26 mouse cellular contexts compared by ENCODE assay signal in the genomic region with DNA sequence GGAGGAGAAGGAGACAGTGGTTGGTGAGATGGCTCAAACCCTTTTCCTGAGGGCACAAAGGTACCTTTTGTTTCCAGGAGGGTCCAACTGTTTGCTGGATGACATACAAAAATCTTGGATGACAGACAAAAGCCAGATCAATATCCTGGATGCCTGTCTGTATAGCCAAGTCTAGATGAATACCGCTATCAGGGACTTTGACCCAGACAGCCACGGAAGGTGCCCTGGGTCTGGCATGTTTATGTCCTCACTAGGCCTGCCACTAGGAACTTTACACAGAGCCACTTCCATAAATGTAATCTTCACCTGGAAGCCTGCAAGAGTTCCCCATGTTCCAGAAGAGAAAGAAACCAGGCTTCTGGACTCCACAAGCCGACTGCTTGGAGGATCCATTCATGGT.
DNase-seq lines count a peak whose midpoint lies in the region; ATAC-seq and TF ChIP-seq lines count a peak whose summit lies in the region.
"Had no signal": no experiment of that assay in that cellular context is flagged by ENCODE, and none has a peak within 500 bp of the region (broad histone marks: within the 10 kb centered on the region; RNA-seq: fewer than 3 reads in every experiment).

No protein-coding gene starts in this region.

- H3K9me3 ChIP-seq in kidney, embryonic 15.5 days (replicated peaks) = no peaks in the 10 kb centered on the region
- H3K9me3 ChIP-seq in liver, postnatal 0 days (ENCODE audit: low read length) = no peaks in the 10 kb centered on the region
- H3K9me3 ChIP-seq in liver, embryonic 11.5 days (ENCODE audit: control insufficient read depth, low read length) = no peaks in the 10 kb centered on the region
- H3K9me3 ChIP-seq: embryonic facial prominence, embryonic 12.5 days; embryonic facial prominence, embryonic 15.5 days; forebrain, embryonic 12.5 days; G1E; heart, embryonic 10.5 days; heart, embryonic 13.5 days had no signal

- no peaks in the 10 kb centered on the region; the same call in 1 of the 2 replicates for H3K27me3 ChIP-seq in kidney, embryonic 15.5 days
- peaks cover 6% of the 10 kb centered on the region; the same call in 1 of the 2 replicates for H3K27me3 ChIP-seq in liver, postnatal 0 days (ENCODE audit: insufficient read depth, low read length)
- peaks cover 9% of the 10 kb centered on the region; the same call in 1 of the 2 replicates for H3K27me3 ChIP-seq in liver, embryonic 11.5 days (replicated peaks; ENCODE audit: control insufficient read depth, insufficient read depth, low read length)
- H3K27me3 ChIP-seq: CH12.LX; embryonic facial prominence, embryonic 12.5 days; embryonic facial prominence, embryonic 15.5 days; heart, embryonic 13.5 days; Patski had no signal

- no peak for ATAC-seq in kidney, embryonic 15.5 days (replicated peaks; ENCODE audit: low FRiP score)
- ATAC-seq in liver, postnatal 0 days = peak; percentile 76
- no peak for ATAC-seq in liver, embryonic 11.5 days (replicated peaks; ENCODE audit: low FRiP score)
- ATAC-seq: forebrain, embryonic 16.5 days; hindbrain, postnatal 0 days; Patski had no signal

- intact Hi-C loops in gastrocnemius, adult 2 months (cut with DNase I) = no loop called here

- H3K4me3 ChIP-seq in gastrocnemius, adult 2 months = no peak overlapping the region
- no peak overlapping the region for H3K4me3 ChIP-seq in kidney, embryonic 15.5 days (replicated peaks)
- H3K4me3 ChIP-seq in liver, postnatal 0 days (ENCODE audit: low read depth, low read length) = no peak overlapping the region
- H3K4me3 ChIP-seq in liver, embryonic 11.5 days (ENCODE audit: low read depth, low read length) = no peak overlapping the region
- H3K4me3 ChIP-seq: embryonic facial prominence, embryonic 12.5 days; embryonic facial prominence, embryonic 15.5 days; forebrain, embryonic 12.5 days; heart, adult 2 months had no signal

- H3K27ac ChIP-seq in gastrocnemius, adult 2 months = peak overlapping the region; percentile 78; the same call in 1 of the 2 replicates
- peak overlapping the region; percentile 79 for H3K27ac ChIP-seq in kidney, embryonic 15.5 days
- H3K27ac ChIP-seq in liver, postnatal 0 days (ENCODE audit: low read depth) = no peak overlapping the region
- no peak overlapping the region for H3K27ac ChIP-seq in liver, embryonic 11.5 days (ENCODE audit: low read depth, low read length)
- H3K27ac ChIP-seq: embryonic facial prominence, embryonic 15.5 days; forebrain, embryonic 12.5 days; heart, adult 2 months; heart, embryonic 13.5 days; hindbrain, embryonic 14.5 days; hindbrain, postnatal 0 days had no signal

- no peak for TF ChIP-seq EP300 in liver, postnatal 0 days (IDR thresholded peaks at IDR 0.05; ENCODE audit: low read depth)

- H3K36me3 ChIP-seq in kidney, embryonic 15.5 days = no peaks in the 10 kb centered on the region
- no peaks in the 10 kb centered on the region for H3K36me3 ChIP-seq in liver, postnatal 0 days (replicated peaks; ENCODE audit: insufficient read depth, low read length)
- no peaks in the 10 kb centered on the region for H3K36me3 ChIP-seq in liver, embryonic 11.5 days (ENCODE audit: control insufficient read depth, insufficient read depth, low read length)
- H3K36me3 ChIP-seq: embryonic facial prominence, embryonic 15.5 days; G1E; heart, embryonic 10.5 days had no signal

- no peak overlapping the region for H3K9ac ChIP-seq in kidney, embryonic 15.5 days
- no peak overlapping the region for H3K9ac ChIP-seq in liver, postnatal 0 days (replicated peaks)
- no peak overlapping the region for H3K9ac ChIP-seq in liver, embryonic 11.5 days (ENCODE audit: low read depth, low read length)
- H3K9ac ChIP-seq: embryonic facial prominence, embryonic 12.5 days; embryonic facial prominence, embryonic 15.5 days; forebrain, embryonic 12.5 days; hindbrain, embryonic 14.5 days had no signal

- no peak for DNase-seq in gastrocnemius, adult 2 months
- no peak for DNase-seq in gastrocnemius, adult 8-10 months (ENCODE audit: low spot score in 2 of 2)
- DNase-seq in kidney, postnatal 14 days = no peak
- DNase-seq in liver, postnatal 0 days = peak; percentile 25
- no peak for DNase-seq in liver, embryonic 11.5 days (ENCODE audit: low spot score)
- no peak for DNase-seq in lung, adult 18-20 months
- DNase-seq: adrenal gland, postnatal 10 days; adrenal gland, postnatal 36 days; B cell, adult 2 months; cerebellum, adult 18-20 months; cerebellum, adult 9-10 months; cerebellum, postnatal 14 days; gastrocnemius, postnatal 25 days; heart, adult 2 months had no signal

- WGBS in kidney, embryonic 15.5 days = 67% methylated on average over 3 of the region's 3 CpGs
- 67% methylated on average over 3 of the region's 3 CpGs for WGBS in liver, postnatal 0 days (ENCODE audit: insufficient replicate concordance)
- 73% methylated on average over 3 of the region's 3 CpGs for WGBS in liver, embryonic 11.5 days

- no peak for TF ChIP-seq CTCF in gastrocnemius, adult 2 months (IDR thresholded peaks at IDR 0.05)
- no peak for TF ChIP-seq CTCF in liver, postnatal 0 days (IDR thresholded peaks at IDR 0.05; ENCODE audit: low read depth)

- no peak overlapping the region for H3K4me2 ChIP-seq in kidney, embryonic 15.5 days
- H3K4me2 ChIP-seq in liver, postnatal 0 days (ENCODE audit: low read depth, low read length) = no peak overlapping the region
- no peak overlapping the region for H3K4me2 ChIP-seq in liver, embryonic 11.5 days
- H3K4me2 ChIP-seq: embryonic facial prominence, embryonic 15.5 days had no signal

- peaks cover 41% of the 10 kb centered on the region for H3K4me1 ChIP-seq in kidney, embryonic 15.5 days
- peaks cover 12% of the 10 kb centered on the region; the same call in 1 of the 2 replicates for H3K4me1 ChIP-seq in liver, postnatal 0 days (ENCODE audit: insufficient read depth)
- no peaks in the 10 kb centered on the region for H3K4me1 ChIP-seq in liver, embryonic 11.5 days (replicated peaks; ENCODE audit: control insufficient read depth, insufficient read depth, low read length)

Comparison
In these comparisons a context has a peak if more than half of its experiments do, and no peak if none do; other contexts are left out.
1. H3K27ac ChIP-seq: peak in gastrocnemius, adult 2 months (single experiment) and kidney, embryonic 15.5 days (single experiment); none in liver, postnatal 0 days (single experiment) and liver, embryonic 11.5 days (single experiment).